Mouse (Mus musculus) midbrain, embryonic 10.5 days (tissue): ENCODE data around the gene Lima1. TPM values are rescaled to one million over a fixed set of nuclear protein-coding genes. Genes with fewer than 3 reads are reported as not detected.

Experiments
- DNase-seq: peaks from one replicate; pipeline ENCODE4 v3.0.0-alpha.2; 2017; ENCODE audit warnings: low spot score
- H3K27ac ChIP-seq: fragments of 300-500 bp; sonication (generic); replicated peaks from 2 replicates; pipeline ENCODE4 v1.5.1; 2016; ENCODE audit warnings: mild to moderate bottlenecking
- H3K27me3 ChIP-seq: fragments of 300-500 bp; sonication (generic); 2 replicates; pipeline ENCODE4 v1.6.1; 2016; ENCODE audit warnings: low read depth, mild to moderate bottlenecking; ENCODE audit not compliant: poor library complexity, severe bottlenecking
- H3K36me3 ChIP-seq: fragments of 300-500 bp; sonication (generic); 2 replicates; pipeline ENCODE4 v1.6.1; 2016; ENCODE audit warnings: mild to moderate bottlenecking, moderate library complexity
- H3K4me1 ChIP-seq: fragments of 300-500 bp; sonication (generic); 2 replicates; pipeline ENCODE4 v1.6.1; 2016
- H3K4me3 ChIP-seq: fragments of 300-500 bp; sonication (generic); 2 replicates; pipeline ENCODE4 v1.5.1; 2016; ENCODE audit warnings: mild to moderate bottlenecking, moderate library complexity
- H3K9me3 ChIP-seq: fragments of 300-500 bp; sonication (generic); replicated peaks from 2 replicates; pipeline ENCODE4 v1.6.1; 2016; ENCODE audit warnings: mild to moderate bottlenecking
- WGBS: fragments of 180-500 bp; shearing (Covaris S2); methylation state at CpG from one replicate; pipeline ENCODE4 v1.1.7; 2016; 5-methylcytosine and 5-hydroxymethylcytosine counted together
- polyA plus RNA-seq: library from polyadenylated mRNA; unstranded; fragments of >200 nt; fragmentation: Nextera tagmentation; extraction: Ambion mirVana; gene quantifications from 2 replicates; pipeline ENCODE4 v1.2.1, GENCODE M21; 2016

Gene Lima1
- polyA plus RNA-seq, 1 experiment from 2014 or later: 23.4 TPM

DNA sequence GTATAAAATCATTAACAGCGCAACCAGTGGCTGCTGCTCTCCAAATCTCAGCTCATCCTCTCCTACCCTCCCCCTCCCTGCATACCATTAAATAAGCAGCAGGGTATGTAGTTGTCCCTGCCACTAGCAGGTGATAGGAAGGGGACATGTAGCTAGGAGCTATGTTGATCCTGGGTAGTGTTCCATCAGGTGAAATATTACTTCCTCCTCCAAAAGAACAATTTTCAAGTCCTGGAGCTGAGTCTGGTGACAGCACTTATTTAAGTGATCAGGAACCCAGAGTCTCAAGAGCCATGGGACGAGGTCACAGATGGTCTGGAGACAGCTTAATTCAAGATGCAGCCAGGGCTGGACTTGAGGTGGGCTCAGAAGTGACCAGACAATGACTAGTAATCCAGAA is 139.6 kb downstream of the Lima1 start:
- no peaks in the 10 kb centered on the region for H3K4me1 ChIP-seq
- DNase-seq: no peak
- H3K27ac ChIP-seq: no peak overlapping the region
- 92% methylated on average over 2 of the region's 2 CpGs for WGBS
- H3K36me3 ChIP-seq: peaks cover 97% of the 10 kb centered on the region
- H3K4me3 ChIP-seq: no peak overlapping the region
- no peaks in the 10 kb centered on the region for H3K9me3 ChIP-seq
- no peaks in the 10 kb centered on the region for H3K27me3 ChIP-seq

- Histone ChIP-seq H3K27me3 (no peaks in the 10 kb centered on the region), H3K9me3 (no peaks in the 10 kb centered on the region; the same call in 1 of the 2 replicates), H3K36me3 (peaks cover 97% of the 10 kb centered on the region), H3K4me3 (no peak overlapping the region), H3K27ac (no peak overlapping the region), H3K4me1 (no peaks in the 10 kb centered on the region)
- 98% methylated on average over 5 of the region's 5 CpGs for WGBS
- no peak for DNase-seq
Observed at GRCm38 (mm10) chr15:99733186-99733585, 142.1 kb downstream of the Lima1 start.

GRCm38 (mm10) chr15:99731678-99732077 is 143.6 kb downstream of the Lima1 start:
- Histone ChIP-seq H3K9me3 (no peaks in the 10 kb centered on the region; the same call in 1 of the 2 replicates), H3K27me3 (no peaks in the 10 kb centered on the region), H3K27ac (no peak overlapping the region), H3K36me3 (peaks cover 90% of the 10 kb centered on the region), H3K4me1 (peaks cover 2% of the 10 kb centered on the region), H3K4me3 (no peak overlapping the region)
- 91% methylated on average over 3 of the region's 3 CpGs for WGBS
- DNase-seq: no peak

GRCm38 (mm10) chr15:99731167-99731566 is 144.1 kb downstream of the Lima1 start:
- DNase-seq: no peak
- Histone ChIP-seq H3K4me1 (peaks cover 7% of the 10 kb centered on the region), H3K4me3 (no peak overlapping the region), H3K27ac (no peak overlapping the region), H3K36me3 (peaks cover 85% of the 10 kb centered on the region), H3K27me3 (no peaks in the 10 kb centered on the region), H3K9me3 (no peaks in the 10 kb centered on the region; the same call in 1 of the 2 replicates)
- WGBS: 94% methylated on average over 2 of the region's 2 CpGs

DNA sequence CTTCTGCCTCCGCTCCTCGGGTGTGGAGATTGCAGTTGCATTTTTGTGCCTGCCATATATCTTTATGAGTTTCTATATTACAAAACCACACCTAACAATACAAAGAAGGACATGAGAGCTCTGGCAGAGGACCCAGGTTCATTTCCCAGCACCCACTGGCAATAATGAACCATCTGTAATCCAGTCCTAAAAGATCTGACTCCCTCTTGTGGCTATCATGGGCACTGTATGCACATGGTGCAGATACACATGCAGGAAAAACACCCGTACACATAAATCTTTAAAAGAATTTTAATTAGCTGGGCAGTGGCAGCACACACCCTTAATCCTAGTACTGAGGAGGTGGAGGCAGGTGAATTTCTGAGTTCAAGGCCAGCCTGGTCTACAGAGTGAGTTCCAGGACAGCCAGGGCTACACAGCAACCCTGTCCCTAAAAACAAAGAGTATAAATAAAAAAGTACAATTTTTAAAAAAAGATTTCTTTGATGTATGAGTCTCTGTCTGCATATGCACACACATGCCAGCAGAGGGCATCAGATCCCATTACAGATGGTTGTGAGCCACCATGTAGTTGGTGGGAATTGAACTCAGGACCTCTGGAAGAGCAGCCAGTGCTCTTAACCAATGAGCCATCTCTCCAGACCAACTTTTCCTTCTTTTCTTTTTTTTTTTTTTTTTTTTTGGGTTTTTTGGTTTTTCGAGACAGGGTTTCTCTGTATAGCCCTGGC is 146.0 kb downstream of the Lima1 start:
- H3K4me1 ChIP-seq: peaks cover 19% of the 10 kb centered on the region
- peaks cover 66% of the 10 kb centered on the region for H3K36me3 ChIP-seq
- DNase-seq: no peak
- H3K9me3 ChIP-seq: no peaks in the 10 kb centered on the region; the same call in 1 of the 2 replicates
- H3K27ac ChIP-seq: no peak overlapping the region
- WGBS: 93% methylated on average over 4 of the region's 4 CpGs
- H3K27me3 ChIP-seq: no peaks in the 10 kb centered on the region
- H3K4me3 ChIP-seq: no peak overlapping the region

Other genes starting within 250 kb of the Lima1 start
- gene Racgap1, start 223.8 kb downstream of the Lima1 start, polyA plus RNA-seq: 208 and 239 TPM in 2 replicates
- 6.0 and 14.9 TPM in 2 replicates for gene Asic1, start 205.1 kb downstream of the Lima1 start, polyA plus RNA-seq
- 98.1 and 112 TPM in 2 replicates for gene Smarcd1, start 173.3 kb downstream of the Lima1 start, polyA plus RNA-seq
- gene Gm17349, start 170.0 kb downstream of the Lima1 start, polyA plus RNA-seq: not detected in 2 replicates
- 0.40 and 0.62 TPM in 2 replicates for gene Gpd1, start 157.9 kb downstream of the Lima1 start, polyA plus RNA-seq
- gene Cox14, start 149.8 kb downstream of the Lima1 start, polyA plus RNA-seq: 157 and 159 TPM in 2 replicates
- gene Cers5, start 102.6 kb downstream of the Lima1 start, polyA plus RNA-seq: 58.4 and 63.5 TPM in 2 replicates
- not detected in 2 replicates for gene Fam186a, start 91.6 kb upstream of the Lima1 start, polyA plus RNA-seq
- gene Larp4, start 94.6 kb upstream of the Lima1 start, polyA plus RNA-seq: 35.5 and 37.3 TPM in 2 replicates
- 16.4 and 18.8 TPM in 2 replicates for gene Dip2b, start 163.2 kb upstream of the Lima1 start, polyA plus RNA-seq